Mouse (Mus musculus): ENCODE measurements around the gene Neo1. TPM values are rescaled to one million over a fixed set of nuclear protein-coding genes. Genes with fewer than 3 reads are reported as not detected.

Neo1 gene
- polyA plus RNA-seq, 1 experiment = 0.88 TPM

DNA sequence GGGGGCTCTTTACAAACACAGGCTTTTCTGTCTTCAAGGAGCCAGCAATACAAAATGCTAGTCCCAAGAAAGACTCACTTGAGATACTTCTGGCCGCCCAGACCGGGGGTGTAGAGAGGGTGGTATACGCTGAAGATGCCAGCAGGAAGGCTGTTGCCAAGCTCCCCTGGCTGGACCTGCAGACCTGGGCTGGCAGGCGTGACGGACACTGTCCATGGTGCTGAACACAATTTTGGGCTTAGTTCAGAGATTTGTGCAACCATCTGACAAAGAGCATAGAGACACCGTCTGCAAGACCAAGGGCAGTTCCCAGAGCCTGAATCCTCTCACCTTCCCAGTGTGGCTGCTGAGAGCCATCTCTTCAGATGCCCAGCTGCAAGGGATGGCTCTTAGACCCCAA, 194.6 kb downstream of the Neo1 start:
- no peak overlapping the region for H3K4me3 ChIP-seq (ENCODE audit: insufficient read depth, low read length)
- TF ChIP-seq CTCF (IDR thresholded peaks at IDR 0.05; ENCODE audit: low read depth, low read length) (no peak), POLR2A (IDR thresholded peaks at IDR 0.05; ENCODE audit: borderline replicate concordance, low read depth, low read length) (no peak)
- no peaks in the 10 kb centered on the region for H3K4me1 ChIP-seq (ENCODE audit: control insufficient read depth, insufficient read depth, low read length)

DNA sequence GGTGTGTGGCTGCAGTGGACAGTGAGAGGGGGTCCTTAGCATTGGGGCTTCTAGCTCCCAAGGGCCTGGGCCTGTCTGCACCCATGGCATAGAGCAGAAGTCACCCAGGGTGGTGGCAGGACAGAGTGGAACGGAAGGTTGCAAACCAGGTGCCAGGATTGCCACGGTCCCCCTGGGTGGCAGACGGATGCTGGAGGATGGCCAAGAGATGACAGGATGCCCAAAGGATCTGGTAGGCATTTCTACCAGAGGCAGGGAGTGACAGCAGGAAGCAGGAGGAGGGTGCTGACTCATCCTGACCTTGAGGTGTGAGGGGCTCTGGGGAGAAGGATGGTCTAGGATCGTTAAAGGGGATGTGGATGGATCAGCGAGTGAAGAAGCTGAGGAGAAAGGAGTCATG, 197.7 kb downstream of the Neo1 start:
- H3K4me3 ChIP-seq (ENCODE audit: insufficient read depth, low read length) = no peak overlapping the region
- no peaks in the 10 kb centered on the region for H3K4me1 ChIP-seq (ENCODE audit: control insufficient read depth, insufficient read depth, low read length)
- TF ChIP-seq CTCF (IDR thresholded peaks at IDR 0.05; ENCODE audit: low read depth, low read length) (no peak), POLR2A (IDR thresholded peaks at IDR 0.05; ENCODE audit: borderline replicate concordance, low read depth, low read length) (no peak)
- no peak overlapping the region for H3K27ac ChIP-seq (ENCODE audit: insufficient read depth, low read depth, low read length)

More for the DNA sequence above, 194.6 kb downstream of the Neo1 start:
- H3K27ac ChIP-seq (ENCODE audit: insufficient read depth, low read depth, low read length) = no peak overlapping the region

DNA sequence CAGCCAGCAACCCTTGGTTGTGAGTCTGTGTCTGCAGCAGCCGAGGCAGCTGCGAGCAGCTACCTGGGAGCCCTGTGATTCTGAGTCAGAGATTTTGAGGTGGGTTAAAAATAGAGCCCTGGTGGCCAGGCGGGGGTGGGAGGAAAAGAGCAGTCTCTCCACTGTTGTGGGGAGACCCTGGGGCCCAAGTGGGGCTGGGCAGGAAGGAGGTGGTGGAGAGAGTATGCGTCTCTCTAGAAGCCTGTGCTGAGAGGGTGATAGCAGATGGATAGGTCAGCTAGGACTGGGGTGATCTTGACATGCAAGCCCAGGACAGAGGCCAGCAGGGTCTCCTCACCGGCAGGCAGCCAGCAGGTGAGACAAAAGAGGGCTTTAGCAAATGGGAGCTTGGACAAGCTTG, 199.1 kb downstream of the Neo1 start:
- H3K27ac ChIP-seq (ENCODE audit: insufficient read depth, low read depth, low read length) = no peak overlapping the region
- no peak overlapping the region for H3K4me3 ChIP-seq (ENCODE audit: insufficient read depth, low read length)
- H3K4me1 ChIP-seq (ENCODE audit: control insufficient read depth, insufficient read depth, low read length) = no peaks in the 10 kb centered on the region
- no peak for TF ChIP-seq POLR2A (IDR thresholded peaks at IDR 0.05; ENCODE audit: borderline replicate concordance, low read depth, low read length)
- no peak for TF ChIP-seq CTCF (IDR thresholded peaks at IDR 0.05; ENCODE audit: low read depth, low read length)

- no peak for TF ChIP-seq CTCF (IDR thresholded peaks at IDR 0.05; ENCODE audit: low read depth, low read length)
- H3K4me3 ChIP-seq (ENCODE audit: insufficient read depth, low read length) = no peak overlapping the region
- no peaks in the 10 kb centered on the region for H3K4me1 ChIP-seq (ENCODE audit: control insufficient read depth, insufficient read depth, low read length)
- no peak overlapping the region for H3K27ac ChIP-seq (ENCODE audit: insufficient read depth, low read depth, low read length)
These were observed 203.3 kb downstream of the Neo1 start for GRCm38 (mm10) chr9:58832939-58833338.

- Histone ChIP-seq H3K27ac (ENCODE audit: insufficient read depth, low read depth, low read length) (no peak overlapping the region), H3K4me1 (ENCODE audit: control insufficient read depth, insufficient read depth, low read length) (no peaks in the 10 kb centered on the region), H3K4me3 (ENCODE audit: insufficient read depth, low read length) (no peak overlapping the region)
- TF ChIP-seq POLR2A (IDR thresholded peaks at IDR 0.05; ENCODE audit: borderline replicate concordance, low read depth, low read length) (no peak), CTCF (IDR thresholded peaks at IDR 0.05; ENCODE audit: low read depth, low read length) (no peak)
These were observed 206.6 kb downstream of the Neo1 start for GRCm38 (mm10) chr9:58829627-58830026.

Other genes starting within 250 kb of the Neo1 start
- gene Hcn4, start 213.0 kb downstream of the Neo1 start, polyA plus RNA-seq (2012; ENCODE audit: insufficient read depth, insufficient read length, missing spikeins) = not detected in 2 replicates

Measured in bone marrow macrophage, adult 2 months (primary cell).